Mouse (Mus musculus) embryonic facial prominence, embryonic 15.5 days (tissue): ENCODE results near the gene Clec2e. TPM values are rescaled to one million over a fixed set of nuclear protein-coding genes. Genes with fewer than 3 reads are reported as not detected.
"Not testable (repeated sequence)": the region's sequence is repeated elsewhere in the genome, so short reads cannot be mapped to it uniquely, and the experiment has no call there.

Source experiments
- ATAC-seq: fragments of 200-750 bp; cut with Nextera tagmentation; 2 replicates; pipeline ENCODE4 v1.8.0; 2017; ENCODE audit warnings: low read depth, moderate TSS enrichment; ENCODE audit not compliant: insufficient number of reproducible peaks, low FRiP score, low TSS enrichment
- H3K27ac ChIP-seq: fragments of 300-500 bp; sonication (generic); replicated peaks from 2 replicates; pipeline ENCODE4 v1.5.1; 2015; ENCODE audit warnings: mild to moderate bottlenecking, inconsistent platforms
- H3K27me3 ChIP-seq: fragments of 300-500 bp; sonication (generic); 2 replicates; pipeline ENCODE4 v1.6.1; 2015; ENCODE audit warnings: inconsistent platforms
- H3K36me3 ChIP-seq: fragments of 300-500 bp; sonication (generic); 2 replicates; pipeline ENCODE4 v1.6.1; 2015; ENCODE audit warnings: mild to moderate bottlenecking, inconsistent platforms
- H3K4me1 ChIP-seq: fragments of 300-500 bp; sonication (generic); 2 replicates; pipeline ENCODE4 v1.6.1; 2015; ENCODE audit warnings: inconsistent platforms
- H3K4me2 ChIP-seq: fragments of 300-500 bp; sonication (generic); replicated peaks from 2 replicates; pipeline ENCODE4 v1.6.1; 2015; ENCODE audit warnings: mild to moderate bottlenecking, inconsistent platforms
- H3K4me3 ChIP-seq: fragments of 300-500 bp; sonication (generic); replicated peaks from 2 replicates; pipeline ENCODE4 v1.5.1; 2015; ENCODE audit warnings: mild to moderate bottlenecking, inconsistent platforms
- H3K9ac ChIP-seq: fragments of 300-500 bp; sonication (generic); 2 replicates; pipeline ENCODE4 v1.6.1; 2015; ENCODE audit warnings: inconsistent platforms
- H3K9me3 ChIP-seq: fragments of 300-500 bp; sonication (generic); replicated peaks from 2 replicates; pipeline ENCODE4 v1.6.1; 2016; ENCODE audit warnings: inconsistent platforms
- WGBS: fragments of 180-500 bp; shearing (Covaris S2); methylation state at CpG from one replicate; pipeline ENCODE4 v1.1.7; 2015; 5-methylcytosine and 5-hydroxymethylcytosine counted together
- polyA plus RNA-seq: library from polyadenylated mRNA; unstranded; fragments of >200 nt; fragmentation: Nextera tagmentation; extraction: Ambion mirVana; gene quantifications from 2 replicates; pipeline ENCODE4 v1.2.1, GENCODE M21; 2015

The Clec2e gene
- polyA plus RNA-seq, 1 experiment from 2014 or later, result not detected

DNA sequence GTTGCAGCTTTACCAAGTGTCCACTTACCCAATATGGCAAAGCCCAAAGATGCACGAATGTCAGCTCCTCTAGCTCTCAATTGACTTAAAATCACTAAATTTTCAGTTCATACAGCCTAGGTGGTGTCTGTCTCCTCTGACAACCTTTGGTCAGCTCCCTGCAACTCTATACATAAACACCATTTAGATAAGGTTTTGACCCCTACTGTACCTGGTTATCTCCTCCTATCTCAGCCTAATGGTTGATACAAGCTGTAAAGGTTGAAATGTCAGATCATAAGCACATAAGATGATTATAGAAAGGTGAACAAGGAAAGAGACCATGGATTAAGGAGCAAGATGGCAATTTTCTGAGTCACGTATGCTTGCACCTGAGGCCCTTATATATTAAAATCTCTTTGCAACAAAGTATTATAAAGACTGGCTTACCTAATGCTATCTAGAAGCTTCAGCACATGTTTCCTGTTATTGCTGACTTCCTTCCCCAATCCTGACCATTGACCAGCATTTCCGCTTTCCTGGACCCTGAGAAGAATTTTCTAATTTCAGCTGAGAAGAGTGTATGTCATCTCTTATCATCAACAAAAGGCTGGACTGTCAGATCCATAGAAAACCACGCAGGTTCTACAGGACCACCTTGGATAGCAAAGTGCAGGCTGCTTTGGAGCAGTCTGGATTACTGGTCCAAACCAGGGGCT is 2.3 kb upstream of the Clec2e start:
- WGBS, result 78% methylated on average over 4 of the region's 4 CpGs
- Histone ChIP-seq H3K4me1 (no peaks in the 10 kb centered on the region), H3K9me3 (no peaks in the 10 kb centered on the region), H3K27ac (no peak overlapping the region), H3K36me3 (no peaks in the 10 kb centered on the region), H3K4me2 (no peak overlapping the region), H3K27me3 (no peaks in the 10 kb centered on the region), H3K9ac (no peak overlapping the region), H3K4me3 (no peak overlapping the region)
- ATAC-seq, result no peak

DNA sequence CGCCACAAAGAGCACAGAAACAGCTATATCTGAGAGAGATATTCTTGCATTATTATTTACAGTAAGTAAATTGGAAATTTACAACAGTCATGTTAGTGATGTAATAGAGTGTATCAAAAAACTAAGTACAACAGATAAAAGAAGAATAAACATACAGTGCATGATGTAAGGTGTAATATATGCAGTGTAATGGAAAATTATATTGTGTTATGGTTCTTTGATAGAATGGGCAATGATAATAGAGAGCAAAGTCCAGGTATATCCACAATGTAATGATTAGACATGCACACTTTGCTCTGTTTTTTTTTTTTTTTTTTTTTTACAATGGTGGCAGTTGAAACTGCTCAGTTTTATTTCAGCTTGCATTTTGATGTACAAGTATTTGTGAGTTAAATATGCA is 891 bp upstream of the Clec2e start:
- Histone ChIP-seq H3K27ac (no peak overlapping the region), H3K4me1 (no peaks in the 10 kb centered on the region), H3K36me3 (no peaks in the 10 kb centered on the region), H3K4me2 (no peak overlapping the region), H3K9me3 (no peaks in the 10 kb centered on the region), H3K4me3 (no peak overlapping the region), H3K9ac (no peak overlapping the region), H3K27me3 (no peaks in the 10 kb centered on the region)
- WGBS, result 70% methylated on average over 1 of the region's 1 CpGs
- no peak for ATAC-seq

DNA sequence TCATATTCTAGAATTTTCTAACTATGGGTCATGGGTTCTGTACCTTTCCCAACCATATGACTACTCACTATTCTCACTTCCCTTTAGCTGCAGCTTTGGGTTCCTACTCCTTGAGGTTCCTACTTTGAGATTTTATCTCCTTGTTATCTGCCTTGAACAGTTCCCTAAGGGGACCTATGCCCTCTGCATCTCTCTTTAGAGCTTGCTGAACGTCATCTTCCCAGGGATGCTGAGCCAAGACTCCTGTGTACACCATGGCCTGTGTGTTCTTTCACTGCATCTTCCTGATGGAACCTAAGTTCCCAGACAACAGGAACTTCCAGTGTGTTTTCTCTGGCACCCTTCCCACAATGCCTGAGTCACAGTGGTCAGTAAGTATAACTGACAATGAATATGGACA is 2.8 kb downstream of the Clec2e start:
- 46% methylated on average over 1 of the region's 1 CpGs for whole genome bisulfite sequencing
- Histone ChIP-seq H3K9ac (no peak overlapping the region), H3K4me3 (no peak overlapping the region), H3K4me2 (no peak overlapping the region), H3K9me3 (no peaks in the 10 kb centered on the region), H3K36me3 (no peaks in the 10 kb centered on the region), H3K27me3 (no peaks in the 10 kb centered on the region), H3K4me1 (no peaks in the 10 kb centered on the region), H3K27ac (no peak overlapping the region)
- ATAC-seq, result no peak

DNA sequence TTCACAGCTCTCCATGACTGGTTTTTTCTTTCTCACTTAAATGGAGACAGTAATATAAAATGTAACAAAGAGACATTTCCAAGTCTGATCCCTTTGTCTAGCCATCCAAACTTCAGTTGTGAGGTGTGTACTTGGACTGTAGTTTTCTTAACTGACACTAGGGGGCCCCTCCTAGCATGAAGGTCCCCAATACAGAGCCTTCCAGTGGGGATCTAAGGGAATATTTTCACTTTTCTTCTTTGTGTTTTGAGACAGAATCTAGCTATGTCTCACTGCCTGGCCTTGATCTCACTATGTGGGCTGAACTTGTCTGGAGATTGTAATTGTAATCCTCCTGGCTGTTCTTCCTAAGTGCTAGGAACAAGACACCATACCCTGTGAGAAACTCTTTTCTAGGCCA is 5.5 kb downstream of the Clec2e start:
- Histone ChIP-seq H3K36me3 (no peaks in the 10 kb centered on the region), H3K27ac (no peak overlapping the region), H3K4me2 (no peak overlapping the region), H3K27me3 (no peaks in the 10 kb centered on the region), H3K9me3 (no peaks in the 10 kb centered on the region), H3K9ac (no peak overlapping the region), H3K4me3 (no peak overlapping the region), H3K4me1 (no peaks in the 10 kb centered on the region)
- ATAC-seq, result peak; percentile 15; the same call in 1 of the 2 replicates

DNA sequence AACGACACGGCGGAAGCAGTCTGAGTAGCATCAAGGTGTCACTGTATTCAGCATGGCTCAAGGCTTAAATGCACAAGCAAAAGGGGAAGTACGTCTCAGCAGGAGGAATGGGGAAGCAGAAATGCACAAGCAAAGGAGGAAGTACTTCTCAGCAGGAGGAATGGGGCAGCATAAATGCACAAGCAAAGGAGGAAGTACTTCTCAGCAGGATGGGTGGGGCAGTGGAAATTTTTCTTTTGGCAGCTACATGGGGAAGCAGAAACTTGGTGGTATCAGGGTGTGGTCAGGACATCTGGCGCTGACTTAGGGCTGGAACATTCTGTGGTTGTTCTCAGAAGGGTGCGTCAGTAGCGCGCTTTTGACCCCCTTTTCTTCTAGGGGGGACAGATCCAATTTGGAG is 12.1 kb downstream of the Clec2e start:
- H3K9me3 ChIP-seq, H3K27me3 ChIP-seq, ATAC-seq, H3K4me2 ChIP-seq, H3K36me3 ChIP-seq, H3K4me3 ChIP-seq, H3K27ac ChIP-seq, H3K4me1 ChIP-seq, H3K9ac ChIP-seq: not testable (repeated sequence)
- 96% methylated on average over 8 of the region's 8 CpGs for WGBS

DNA sequence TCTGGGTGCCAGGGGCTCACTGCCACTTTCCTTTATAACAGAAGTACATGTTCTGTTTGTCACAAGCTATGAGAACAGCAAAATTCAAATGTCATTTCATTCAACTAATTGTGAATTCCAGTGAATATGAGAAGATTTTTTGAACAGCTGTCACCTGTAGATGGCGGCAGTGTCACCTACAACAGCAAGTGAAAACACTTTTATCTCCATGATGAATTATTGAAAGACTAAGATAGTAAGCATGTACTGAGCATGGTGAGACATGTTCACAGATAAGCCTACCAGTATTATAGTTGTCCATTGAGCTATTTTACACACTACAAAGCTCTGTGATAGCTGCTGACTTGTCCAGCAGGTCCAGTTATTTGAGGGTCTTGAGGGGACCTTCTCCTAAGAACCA is 12.6 kb downstream of the Clec2e start:
- Histone ChIP-seq H3K27ac (no peak overlapping the region), H3K9me3 (no peaks in the 10 kb centered on the region), H3K4me2 (no peak overlapping the region), H3K4me3 (no peak overlapping the region), H3K9ac (no peak overlapping the region), H3K36me3 (no peaks in the 10 kb centered on the region), H3K4me1 (no peaks in the 10 kb centered on the region), H3K27me3 (no peaks in the 10 kb centered on the region)
- WGBS, result 70% methylated on average over 1 of the region's 1 CpGs
- ATAC-seq, result no peak

DNA sequence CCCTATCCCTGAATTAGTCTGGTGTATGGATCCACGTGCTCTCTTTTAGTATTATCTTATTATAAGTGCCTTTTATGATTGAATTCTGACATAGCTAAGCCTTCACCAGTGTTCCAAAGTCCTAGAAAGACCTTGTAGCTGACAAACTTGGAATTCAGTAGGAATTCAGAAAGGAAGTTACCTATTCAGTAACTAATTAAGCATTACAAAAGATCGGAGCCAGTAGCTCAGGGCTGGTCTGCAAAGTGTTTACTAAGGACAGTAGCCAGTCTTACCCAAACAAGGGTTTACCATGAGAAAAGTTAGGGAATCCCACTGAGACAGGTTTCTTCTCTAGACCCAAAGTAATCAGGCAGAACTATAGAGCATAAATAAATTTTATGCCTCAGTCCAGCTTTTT is 14.7 kb downstream of the Clec2e start:
- H3K9me3 ChIP-seq, H3K4me2 ChIP-seq, H3K9ac ChIP-seq, ATAC-seq, H3K4me3 ChIP-seq, H3K27me3 ChIP-seq, H3K36me3 ChIP-seq, H3K27ac ChIP-seq, H3K4me1 ChIP-seq: not testable (repeated sequence)
- 79% methylated on average over 2 of the region's 2 CpGs for WGBS

DNA sequence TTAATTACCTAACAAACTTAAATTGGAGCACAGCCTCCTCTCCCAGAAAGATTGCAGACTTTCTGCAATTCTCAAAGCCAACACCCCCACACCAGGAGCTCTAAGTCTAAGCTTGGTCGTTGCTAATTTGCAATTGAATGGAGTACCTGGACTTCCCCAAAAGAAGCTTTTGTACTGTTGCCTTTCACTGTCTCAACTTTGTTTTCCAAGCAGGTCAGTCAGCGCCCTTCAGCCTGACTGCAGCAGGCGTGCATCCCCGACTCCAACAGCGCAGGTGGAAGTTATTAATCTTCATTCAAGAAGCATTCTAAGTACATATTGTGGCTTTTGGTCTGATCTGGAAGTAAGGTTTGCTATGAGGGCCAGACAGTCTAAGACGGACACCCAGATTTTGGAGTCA is 15.6 kb downstream of the Clec2e start:
- no peak overlapping the region for H3K4me2 ChIP-seq
- ATAC-seq, result no peak
- WGBS, result 83% methylated on average over 6 of the region's 6 CpGs
- H3K27me3 ChIP-seq, result no peaks in the 10 kb centered on the region
- H3K9me3 ChIP-seq, result no peaks in the 10 kb centered on the region
- no peak overlapping the region for H3K4me3 ChIP-seq
- no peak overlapping the region for H3K9ac ChIP-seq
- H3K4me1 ChIP-seq, result no peaks in the 10 kb centered on the region
- no peak overlapping the region for H3K27ac ChIP-seq
- no peaks in the 10 kb centered on the region for H3K36me3 ChIP-seq

DNA sequence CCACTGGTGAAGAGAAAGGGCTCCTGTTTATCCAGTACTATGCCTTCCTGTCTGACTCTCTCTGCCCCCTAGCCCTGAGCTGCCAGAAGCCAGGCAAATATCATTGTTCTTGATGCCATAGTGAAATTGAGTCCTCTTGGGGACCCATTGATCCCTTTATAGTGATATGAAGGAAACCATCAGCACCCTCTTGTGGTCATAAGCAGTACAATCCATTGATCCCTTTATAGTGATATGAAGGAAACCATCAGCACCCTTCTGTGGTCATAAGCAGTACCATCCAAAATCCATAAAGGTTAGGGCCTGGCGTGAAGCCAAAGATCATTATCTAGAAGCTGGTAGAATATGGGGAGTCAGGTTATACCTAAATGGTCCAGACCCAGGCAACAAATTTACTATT is 33.7 kb downstream of the Clec2e start:
- no peak overlapping the region for H3K9ac ChIP-seq
- H3K27me3 ChIP-seq, result no peaks in the 10 kb centered on the region
- no peaks in the 10 kb centered on the region for H3K9me3 ChIP-seq
- H3K4me1 ChIP-seq, result no peaks in the 10 kb centered on the region
- 50% methylated on average over 1 of the region's 1 CpGs for WGBS
- H3K4me3 ChIP-seq, result no peak overlapping the region
- no peak overlapping the region for H3K27ac ChIP-seq
- peak; percentile 29; the same call in 1 of the 2 replicates for ATAC-seq
- H3K4me2 ChIP-seq, result no peak overlapping the region
- H3K36me3 ChIP-seq, result no peaks in the 10 kb centered on the region

DNA sequence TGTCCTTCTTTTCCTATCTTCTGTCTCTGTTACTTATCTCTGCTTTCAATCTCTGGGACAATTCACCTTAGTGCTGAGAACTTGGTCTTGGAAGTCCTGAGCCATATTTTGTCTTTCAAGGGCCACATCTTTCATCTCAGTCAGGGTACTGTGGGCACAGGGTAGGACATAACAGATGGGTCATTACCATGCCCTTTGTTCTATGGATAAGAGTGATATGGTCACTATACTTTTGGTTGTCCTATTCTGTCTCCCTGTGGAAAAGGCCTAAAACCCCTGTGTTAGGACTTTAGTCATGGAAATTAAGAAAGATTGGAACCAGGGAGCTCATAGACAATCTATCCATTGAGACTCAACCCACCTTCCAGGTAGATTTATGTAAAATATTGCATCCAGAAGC is 34.2 kb downstream of the Clec2e start:
- H3K4me3 ChIP-seq, result no peak overlapping the region
- no peaks in the 10 kb centered on the region for H3K4me1 ChIP-seq
- H3K9ac ChIP-seq, result no peak overlapping the region
- no peak for ATAC-seq
- H3K9me3 ChIP-seq, result no peaks in the 10 kb centered on the region
- no peaks in the 10 kb centered on the region for H3K36me3 ChIP-seq
- no peaks in the 10 kb centered on the region for H3K27me3 ChIP-seq
- H3K27ac ChIP-seq, result no peak overlapping the region
- H3K4me2 ChIP-seq, result no peak overlapping the region

DNA sequence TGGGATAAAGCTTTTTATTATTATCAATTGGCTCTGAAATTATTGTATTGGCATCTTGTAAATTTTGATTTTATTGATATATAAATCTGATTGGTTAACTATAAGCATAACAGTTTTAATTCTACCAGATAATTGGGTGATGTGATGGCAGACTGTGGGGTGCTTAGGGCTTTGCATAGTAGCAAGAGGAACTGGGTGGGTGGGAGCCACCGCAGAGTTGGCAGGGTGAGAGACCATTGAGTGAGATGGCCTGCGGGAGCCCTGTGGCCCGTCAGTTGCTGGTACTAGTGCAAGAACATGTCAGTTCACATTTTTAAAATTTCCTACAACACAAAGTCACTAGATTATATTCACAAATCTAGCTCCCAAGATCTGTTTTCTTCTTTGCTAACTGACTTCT is 34.9 kb downstream of the Clec2e start:
- 84% methylated on average over 3 of the region's 3 CpGs for WGBS
- Histone ChIP-seq H3K9me3 (no peaks in the 10 kb centered on the region), H3K4me2 (no peak overlapping the region), H3K27ac (no peak overlapping the region), H3K4me3 (no peak overlapping the region), H3K27me3 (no peaks in the 10 kb centered on the region), H3K36me3 (no peaks in the 10 kb centered on the region), H3K9ac (no peak overlapping the region), H3K4me1 (no peaks in the 10 kb centered on the region)
- no peak for ATAC-seq

DNA sequence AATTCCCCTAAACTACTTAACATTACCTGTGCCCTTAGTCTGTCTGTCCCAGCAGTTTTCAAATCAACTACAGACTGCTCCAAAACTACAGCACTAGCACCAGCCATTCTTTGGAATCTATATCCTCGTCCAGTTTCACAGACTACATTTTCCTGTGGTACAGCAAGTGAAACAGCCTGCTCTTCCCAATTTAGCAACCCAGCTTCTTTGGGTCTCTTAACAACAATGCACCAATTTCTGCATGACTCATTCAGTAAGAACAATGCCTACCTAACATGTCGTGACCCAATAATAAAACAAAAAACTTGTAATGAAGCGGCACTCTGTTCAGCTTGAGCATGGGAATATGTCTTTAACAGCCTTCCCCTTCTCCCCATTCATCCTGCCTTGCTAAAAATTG is 35.3 kb downstream of the Clec2e start:
- ATAC-seq, result no peak
- no peak overlapping the region for H3K4me3 ChIP-seq
- 73% methylated on average over 3 of the region's 3 CpGs for WGBS
- H3K9me3 ChIP-seq, result no peaks in the 10 kb centered on the region
- H3K9ac ChIP-seq, result no peak overlapping the region
- no peaks in the 10 kb centered on the region for H3K27me3 ChIP-seq
- H3K4me1 ChIP-seq, result no peaks in the 10 kb centered on the region
- H3K36me3 ChIP-seq, result no peaks in the 10 kb centered on the region
- no peak overlapping the region for H3K4me2 ChIP-seq
- H3K27ac ChIP-seq, result no peak overlapping the region
